Comparison of ENCODE assay signal across 8 mouse cellular contexts in genomic region chr2:84736312-84737161, GRCm38 (mm10). TPM values are rescaled to one million over a fixed set of nuclear protein-coding genes. Genes with fewer than 3 reads are reported as not detected.
DNase-seq lines count a peak whose midpoint lies in the region; ATAC-seq and TF ChIP-seq lines count a peak whose summit lies in the region.

No protein-coding gene starts in this region.

- TF ChIP-seq POLR2A in thymus, adult 2 months (IDR thresholded peaks at IDR 0.05; ENCODE audit: control insufficient read depth, extremely low read depth, insufficient read depth, low read length, poor library complexity), result no peak

- 6% methylated on average over 27 of the region's 27 CpGs for WGBS in hindbrain, embryonic 12.5 days
- WGBS in midbrain, embryonic 15.5 days, result 6% methylated on average over 27 of the region's 27 CpGs
- 25% methylated on average over 27 of the region's 27 CpGs for WGBS in thymus, adult 2 months

- peaks cover 79% of the 10 kb centered on the region for H3K4me1 ChIP-seq in hindbrain, embryonic 12.5 days
- H3K4me1 ChIP-seq in midbrain, embryonic 15.5 days, result peaks cover 74% of the 10 kb centered on the region
- no peaks in the 10 kb centered on the region for H3K4me1 ChIP-seq in thymus, adult 2 months (replicated peaks; ENCODE audit: control insufficient read depth, insufficient read depth, low read length)

- TF ChIP-seq CTCF in layer of hippocampus, adult 2 months (conservative IDR thresholded peaks at IDR 0.05), result no peak
- no peak for TF ChIP-seq CTCF in thymus, adult 2 months (IDR thresholded peaks at IDR 0.05; ENCODE audit: borderline replicate concordance, control insufficient read depth, extremely low read depth, insufficient read depth, low read length, poor library complexity)

- no peak for DNase-seq in layer of hippocampus, adult 2 months (ENCODE audit: low spot score in 2 of 2)
- no peak for DNase-seq in layer of hippocampus, adult 8-10 months (ENCODE audit: low spot score in 2 of 2)
- DNase-seq in embryo, embryonic 10 days (ENCODE audit: low spot score), result peak; percentile 57
- DNase-seq in urinary bladder, postnatal 14 days (ENCODE audit: low spot score), result no peak
- no peak for DNase-seq in thymus, adult 2 months
- DNase-seq in adrenal gland, postnatal 25 days, result no peak

- H3K4me3 ChIP-seq in layer of hippocampus, adult 2 months, result peak overlapping the region; percentile 80
- H3K4me3 ChIP-seq in hindbrain, embryonic 12.5 days, result peak overlapping the region; percentile 53
- peak overlapping the region; percentile 62 for H3K4me3 ChIP-seq in midbrain, embryonic 15.5 days
- no peak overlapping the region for H3K4me3 ChIP-seq in thymus, adult 2 months (ENCODE audit: control insufficient read depth, insufficient read depth, low read length)

- no peak for ATAC-seq in hindbrain, embryonic 12.5 days (ENCODE audit: low FRiP score)
- no peak for ATAC-seq in midbrain, embryonic 15.5 days (replicated peaks)

- H3K27me3 ChIP-seq in hindbrain, embryonic 12.5 days, result no peaks in the 10 kb centered on the region
- H3K27me3 ChIP-seq in midbrain, embryonic 15.5 days (replicated peaks), result no peaks in the 10 kb centered on the region
- peaks cover 17% of the 10 kb centered on the region; the same call in 1 of the 2 replicates for H3K27me3 ChIP-seq in thymus, adult 2 months (ENCODE audit: control insufficient read depth, insufficient read depth, low read length)

- peak overlapping the region; percentile 3; the same call in 1 of the 2 replicates for H3K27ac ChIP-seq in layer of hippocampus, adult 2 months
- H3K27ac ChIP-seq in hindbrain, embryonic 12.5 days, result peak overlapping the region; percentile 81; the same call in 1 of the 2 replicates
- peak overlapping the region; percentile 21; the same call in 1 of the 2 replicates for H3K27ac ChIP-seq in midbrain, embryonic 15.5 days
- no peak overlapping the region for H3K27ac ChIP-seq in thymus, adult 2 months (ENCODE audit: control insufficient read depth, insufficient read depth, low read length)

- H3K9me3 ChIP-seq in hindbrain, embryonic 12.5 days (replicated peaks), result no peaks in the 10 kb centered on the region
- H3K9me3 ChIP-seq in midbrain, embryonic 15.5 days, result no peaks in the 10 kb centered on the region

- peak overlapping the region; percentile 76 for H3K4me2 ChIP-seq in hindbrain, embryonic 12.5 days (replicated peaks)
- peak overlapping the region; percentile 78 for H3K4me2 ChIP-seq in midbrain, embryonic 15.5 days

- no peaks in the 10 kb centered on the region; the same call in 1 of the 2 replicates for H3K36me3 ChIP-seq in hindbrain, embryonic 12.5 days
- no peaks in the 10 kb centered on the region for H3K36me3 ChIP-seq in midbrain, embryonic 15.5 days (replicated peaks)
- no peaks in the 10 kb centered on the region for H3K36me3 ChIP-seq in thymus, adult 2 months (ENCODE audit: control insufficient read depth, insufficient read depth, low read length)

- H3K9ac ChIP-seq in hindbrain, embryonic 12.5 days, result peak overlapping the region; percentile 57
- H3K9ac ChIP-seq in midbrain, embryonic 15.5 days, result peak overlapping the region; percentile 30

RNA-seq across cellular contexts. Expression of gene Ypel4, which starts 2.7 kb away (rescaled TPM):
- total RNA-seq in layer of hippocampus, adult 2 months (2021), result 10 to 100 TPM; 90.0 to 93.4 TPM
- total RNA-seq in layer of hippocampus, adult 8-10 months (2022), result 100 to 1,000 TPM in 1 of 4 experiments, 10 to 100 TPM in 3; 68.7 to 105 (median 85.1) TPM
- polyA plus RNA-seq in hindbrain, embryonic 12.5 days (2016; fragmentation: Nextera tagmentation; extraction: Ambion mirVana), result 21.0 and 22.4 TPM in 2 replicates
- polyA plus RNA-seq in midbrain, embryonic 15.5 days (2015; fragmentation: Nextera tagmentation; extraction: Ambion mirVana), result 27.5 and 28.0 TPM in 2 replicates
- polyA plus RNA-seq in thymus, adult 2 months (2012; rRNA removed), result 1.2 and 2.0 TPM in 2 replicates
- 8.5 and 9.3 TPM in 2 replicates for total RNA-seq in adrenal gland, postnatal 25 days (2021)

RNA-seq across cellular contexts. Expression of gene Gm19426, which starts 6.9 kb away (rescaled TPM):
- 1 to 10 TPM; 1.6 to 2.5 TPM for total RNA-seq in layer of hippocampus, adult 2 months (2021)
- 1 to 10 TPM; 1.9 to 4.2 (median 2.5) TPM for total RNA-seq in layer of hippocampus, adult 8-10 months (2022)
- polyA plus RNA-seq in hindbrain, embryonic 12.5 days (2016; fragmentation: Nextera tagmentation; extraction: Ambion mirVana), result 9.7 and 10.9 TPM in 2 replicates
- polyA plus RNA-seq in midbrain, embryonic 15.5 days (2015; fragmentation: Nextera tagmentation; extraction: Ambion mirVana), result 3.6 and 4.6 TPM in 2 replicates
- polyA plus RNA-seq in thymus, adult 2 months (2012; rRNA removed), result 0.15 TPM in 1 of 2 replicates, not detected in the other
- total RNA-seq in adrenal gland, postnatal 25 days (2021), result 3.9 and 4.2 TPM in 2 replicates

RNA-seq across cellular contexts. Expression of gene Clp1, which starts 9.4 kb away (rescaled TPM):
- 1 to 10 TPM; 8.1 to 8.8 TPM for total RNA-seq in layer of hippocampus, adult 2 months (2021)
- 10 to 100 TPM in 1 of 4 experiments, 1 to 10 TPM in 3; 7.4 to 10.4 (median 8.5) TPM for total RNA-seq in layer of hippocampus, adult 8-10 months (2022)
- 35.0 and 37.0 TPM in 2 replicates for polyA plus RNA-seq in hindbrain, embryonic 12.5 days (2016; fragmentation: Nextera tagmentation; extraction: Ambion mirVana)
- 24.4 and 25.2 TPM in 2 replicates for polyA plus RNA-seq in midbrain, embryonic 15.5 days (2015; fragmentation: Nextera tagmentation; extraction: Ambion mirVana)
- 25.0 and 29.3 TPM in 2 replicates for polyA plus RNA-seq in thymus, adult 2 months (2012; rRNA removed)
- 12.3 and 13.9 TPM in 2 replicates for total RNA-seq in adrenal gland, postnatal 25 days (2021)

RNA-seq across cellular contexts. Expression of gene Zdhhc5, which starts 21.6 kb away (rescaled TPM):
- total RNA-seq in layer of hippocampus, adult 2 months (2021), result 10 to 100 TPM; 37.4 to 38.1 TPM
- total RNA-seq in layer of hippocampus, adult 8-10 months (2022), result 10 to 100 TPM; 34.5 to 41.7 (median 36.3) TPM
- 30.0 and 33.8 TPM in 2 replicates for polyA plus RNA-seq in hindbrain, embryonic 12.5 days (2016; fragmentation: Nextera tagmentation; extraction: Ambion mirVana)
- 19.0 and 19.9 TPM in 2 replicates for polyA plus RNA-seq in midbrain, embryonic 15.5 days (2015; fragmentation: Nextera tagmentation; extraction: Ambion mirVana)
- 53.6 and 57.1 TPM in 2 replicates for polyA plus RNA-seq in thymus, adult 2 months (2012; rRNA removed)
- 62.3 and 62.9 TPM in 2 replicates for total RNA-seq in adrenal gland, postnatal 25 days (2021)

RNA-seq across cellular contexts. Expression of gene Serping1, which starts 38.7 kb away (rescaled TPM):
- 1 to 10 TPM; 7.4 to 8.4 TPM for total RNA-seq in layer of hippocampus, adult 2 months (2021)
- 10 to 100 TPM in 2 of 4 experiments, 1 to 10 TPM in 2; 6.2 to 16.4 (median 10.8) TPM for total RNA-seq in layer of hippocampus, adult 8-10 months (2022)
- 35.4 and 43.2 TPM in 2 replicates for polyA plus RNA-seq in hindbrain, embryonic 12.5 days (2016; fragmentation: Nextera tagmentation; extraction: Ambion mirVana)
- 32.9 and 37.0 TPM in 2 replicates for polyA plus RNA-seq in midbrain, embryonic 15.5 days (2015; fragmentation: Nextera tagmentation; extraction: Ambion mirVana)
- 64.6 and 93.7 TPM in 2 replicates for polyA plus RNA-seq in thymus, adult 2 months (2012; rRNA removed)
- total RNA-seq in adrenal gland, postnatal 25 days (2021), result 31.8 and 33.5 TPM in 2 replicates
